Mouse (Mus musculus) neural tube, embryonic 11.5 days (tissue): ENCODE results near the gene Ccr10. TPM values are rescaled to one million over a fixed set of nuclear protein-coding genes. Genes with fewer than 3 reads are reported as not detected.
A peak's percentile ranks its signal among the peaks of the same experiment; 100 is the strongest.

Experiments used
- ATAC-seq: fragments of 200-750 bp; cut with Nextera tagmentation; 2 replicates; pipeline ENCODE4 v1.8.0; 2017; ENCODE audit warnings: moderate number of reproducible peaks, mild to moderate bottlenecking, moderate TSS enrichment, moderate library complexity; ENCODE audit not compliant: insufficient read depth, low FRiP score, low TSS enrichment
- DNase-seq: peaks from one replicate; pipeline ENCODE4 v3.0.0-alpha.2; 2015; ENCODE audit warnings: low spot score
- H3K27ac ChIP-seq: fragments of 300-500 bp; sonication (generic); 2 replicates; pipeline ENCODE4 v1.5.1; 2014; ENCODE audit warnings: low read depth, mild to moderate bottlenecking, low read length
- H3K27me3 ChIP-seq: fragments of 300-500 bp; sonication (generic); 2 replicates; pipeline ENCODE4 v1.6.1; 2014; ENCODE audit warnings: mild to moderate bottlenecking, low read length, mixed read lengths; ENCODE audit not compliant: control insufficient read depth, insufficient read depth
- H3K36me3 ChIP-seq: fragments of 300-500 bp; sonication (generic); 2 replicates; pipeline ENCODE4 v1.6.1; 2014; ENCODE audit warnings: mild to moderate bottlenecking, low read length, moderate library complexity, mixed read lengths; ENCODE audit not compliant: control insufficient read depth, insufficient read depth
- H3K4me1 ChIP-seq: fragments of 300-500 bp; sonication (generic); 2 replicates; pipeline ENCODE4 v1.6.1; 2014; ENCODE audit warnings: low read length, mixed read lengths; ENCODE audit not compliant: control insufficient read depth, insufficient read depth
- H3K4me2 ChIP-seq: fragments of 300-500 bp; sonication (generic); 2 replicates; pipeline ENCODE4 v1.6.1; 2014; ENCODE audit warnings: low read depth, mild to moderate bottlenecking, moderate library complexity
- H3K4me3 ChIP-seq: fragments of 300-500 bp; sonication (generic); 2 replicates; pipeline ENCODE4 v1.5.1; 2014; ENCODE audit warnings: low read depth, low read length
- H3K9ac ChIP-seq: fragments of 300-500 bp; sonication (generic); 2 replicates; pipeline ENCODE4 v1.6.1; 2014; ENCODE audit warnings: mild to moderate bottlenecking, low read length
- H3K9me3 ChIP-seq: fragments of 300-500 bp; sonication (generic); 2 replicates; pipeline ENCODE4 v1.6.1; 2016; ENCODE audit warnings: low read length; ENCODE audit not compliant: control insufficient read depth
- WGBS: fragments of 180-500 bp; shearing (Covaris S2); extraction: QIAGEN DNeasy Blood & Tissue Kit; methylation state at CpG from one replicate; pipeline ENCODE4 v1.1.7; 2014; 5-methylcytosine and 5-hydroxymethylcytosine counted together
- polyA plus RNA-seq: library from polyadenylated mRNA; unstranded; fragments of >200 nt; fragmentation: Nextera tagmentation; extraction: Ambion mirVana; gene quantifications from 2 replicates; pipeline ENCODE4 v1.2.1, GENCODE M21; 2014

The Ccr10 gene
- polyA plus RNA-seq, 1 experiment from 2014 or later, result 0.44 TPM

GRCm38 (mm10) chr11:101190913-101191907, 16.0 kb upstream of the Ccr10 start:
- 45% methylated on average over 17 of the region's 17 CpGs for WGBS
- Histone ChIP-seq H3K4me2 (no peak overlapping the region), H3K4me1 (peaks cover 13% of the 10 kb centered on the region), H3K9ac (no peak overlapping the region), H3K9me3 (no peaks in the 10 kb centered on the region), H3K36me3 (no peaks in the 10 kb centered on the region), H3K27me3 (no peaks in the 10 kb centered on the region), H3K27ac (peak overlapping the region; percentile 84; the same call in 1 of the 2 replicates), H3K4me3 (no peak overlapping the region)
- ATAC-seq (no peak), DNase-seq (no peak)

DNA sequence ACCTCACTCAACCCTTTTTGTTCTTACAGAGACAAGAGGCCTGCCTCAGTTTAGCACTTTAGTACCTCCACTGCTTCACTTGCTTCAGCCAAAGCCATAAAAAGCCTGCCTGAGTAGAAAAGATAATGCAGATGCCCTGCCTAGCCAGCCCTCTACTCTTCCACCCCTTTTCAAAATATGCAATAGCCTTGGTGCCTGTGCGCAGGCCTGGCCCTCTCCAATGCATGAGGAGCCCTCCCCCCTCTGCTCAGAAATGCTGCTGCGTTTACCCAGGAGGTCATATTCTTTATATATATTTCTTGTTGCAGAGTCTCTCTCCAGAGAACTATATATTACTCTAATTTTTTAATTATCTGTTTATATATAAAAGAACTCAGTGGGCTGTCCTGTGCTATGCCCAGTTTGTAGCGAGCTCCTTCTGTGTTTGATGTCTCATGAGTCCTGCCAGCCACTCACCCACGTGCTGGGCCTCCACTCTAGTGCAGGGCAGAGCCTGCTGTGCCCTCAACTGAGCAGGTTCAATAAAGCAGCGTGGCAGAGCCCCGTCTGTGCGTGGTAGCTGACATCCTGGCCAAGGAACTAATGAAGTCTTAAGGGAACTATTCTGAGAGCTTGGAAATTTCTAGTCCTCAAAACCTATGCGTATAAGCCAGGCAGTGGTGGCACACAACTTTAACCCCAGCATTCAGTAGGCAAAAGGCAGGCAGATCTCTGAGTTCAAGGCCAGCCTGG, 15.1 kb upstream of the Ccr10 start:
- no peak for ATAC-seq
- peak overlapping the region; percentile 38; the same call in 1 of the 2 replicates for H3K9ac ChIP-seq
- H3K36me3 ChIP-seq, result no peaks in the 10 kb centered on the region
- H3K27ac ChIP-seq, result peak overlapping the region; percentile 84
- H3K27me3 ChIP-seq, result no peaks in the 10 kb centered on the region
- H3K4me1 ChIP-seq, result peaks cover 13% of the 10 kb centered on the region
- H3K4me3 ChIP-seq, result no peak overlapping the region
- DNase-seq, result no peak
- H3K9me3 ChIP-seq, result no peaks in the 10 kb centered on the region
- H3K4me2 ChIP-seq, result no peak overlapping the region
- WGBS, result 33% methylated on average over 8 of the region's 8 CpGs

DNA sequence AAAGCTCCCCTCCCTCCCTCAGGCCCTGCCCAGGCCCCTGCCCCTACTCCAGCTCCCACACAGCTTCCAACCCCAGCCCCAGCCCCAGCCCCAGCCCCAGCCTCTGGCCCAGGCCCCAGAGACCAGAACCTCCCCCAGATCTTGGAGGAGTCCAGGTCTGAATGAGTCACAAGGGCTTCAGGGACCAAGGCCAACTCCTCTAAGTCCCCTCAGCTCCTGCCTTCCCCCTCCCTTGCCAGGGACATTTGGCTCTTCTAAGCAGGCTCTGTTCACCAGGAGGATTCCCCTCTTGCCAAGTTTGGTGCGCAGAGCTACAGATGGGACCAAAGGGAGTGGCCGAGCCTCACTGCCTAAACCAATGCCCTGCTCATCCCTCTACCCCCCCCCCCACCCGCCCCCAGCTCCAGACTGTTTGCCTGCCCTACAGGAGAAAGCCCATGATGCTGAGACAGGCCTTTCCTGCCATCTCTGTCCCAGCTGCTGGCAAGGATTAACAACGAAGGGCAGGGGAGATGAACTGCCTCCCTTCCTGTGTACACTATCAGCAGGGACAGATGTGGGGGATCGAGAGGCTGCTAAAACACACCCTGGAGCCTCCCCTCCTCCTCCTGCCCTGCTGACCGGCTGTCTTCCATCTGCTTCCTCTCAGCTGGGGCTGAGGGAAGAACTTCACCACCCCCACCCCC, 14.4 kb upstream of the Ccr10 start:
- 4% methylated on average over 6 of the region's 6 CpGs for WGBS
- peak; percentile 38; the same call in 1 of the 2 replicates for ATAC-seq
- H3K4me3 ChIP-seq, result no peak overlapping the region

GRCm38 (mm10) chr11:101188166-101188805, 13.0 kb upstream of the Ccr10 start:
- peaks cover 13% of the 10 kb centered on the region for H3K4me1 ChIP-seq
- ATAC-seq (no peak), DNase-seq (no peak)
- no peak overlapping the region for H3K4me2 ChIP-seq
- H3K27me3 ChIP-seq, result no peaks in the 10 kb centered on the region
- no peak overlapping the region for H3K4me3 ChIP-seq
- H3K27ac ChIP-seq, result no peak overlapping the region
- H3K9ac ChIP-seq, result no peak overlapping the region
- no peaks in the 10 kb centered on the region for H3K9me3 ChIP-seq
- H3K36me3 ChIP-seq, result no peaks in the 10 kb centered on the region
- WGBS, result 87% methylated on average over 11 of the region's 11 CpGs

More for the DNA sequence above, 14.4 kb upstream of the Ccr10 start:
- H3K27ac ChIP-seq, result peak overlapping the region; percentile 84
- no peaks in the 10 kb centered on the region for H3K27me3 ChIP-seq
- peaks cover 13% of the 10 kb centered on the region for H3K4me1 ChIP-seq
- H3K36me3 ChIP-seq, result no peaks in the 10 kb centered on the region
- no peaks in the 10 kb centered on the region for H3K9me3 ChIP-seq
- H3K9ac ChIP-seq, result peak overlapping the region; percentile 38; the same call in 1 of the 2 replicates
- DNase-seq, result peak; percentile 71
- H3K4me2 ChIP-seq, result no peak overlapping the region

- ATAC-seq, result no peak
- H3K9me3 ChIP-seq, result no peaks in the 10 kb centered on the region
- no peak overlapping the region for H3K27ac ChIP-seq
- peaks cover 13% of the 10 kb centered on the region for H3K4me1 ChIP-seq
- H3K36me3 ChIP-seq, result no peaks in the 10 kb centered on the region
- no peak overlapping the region for H3K4me3 ChIP-seq
- no peak overlapping the region for H3K4me2 ChIP-seq
- H3K9ac ChIP-seq, result no peak overlapping the region
- 95% methylated on average over 5 of the region's 5 CpGs for WGBS
- DNase-seq, result no peak
- H3K27me3 ChIP-seq, result no peaks in the 10 kb centered on the region
These were observed 12.3 kb upstream of the Ccr10 start for GRCm38 (mm10) chr11:101187541-101187940.

DNA sequence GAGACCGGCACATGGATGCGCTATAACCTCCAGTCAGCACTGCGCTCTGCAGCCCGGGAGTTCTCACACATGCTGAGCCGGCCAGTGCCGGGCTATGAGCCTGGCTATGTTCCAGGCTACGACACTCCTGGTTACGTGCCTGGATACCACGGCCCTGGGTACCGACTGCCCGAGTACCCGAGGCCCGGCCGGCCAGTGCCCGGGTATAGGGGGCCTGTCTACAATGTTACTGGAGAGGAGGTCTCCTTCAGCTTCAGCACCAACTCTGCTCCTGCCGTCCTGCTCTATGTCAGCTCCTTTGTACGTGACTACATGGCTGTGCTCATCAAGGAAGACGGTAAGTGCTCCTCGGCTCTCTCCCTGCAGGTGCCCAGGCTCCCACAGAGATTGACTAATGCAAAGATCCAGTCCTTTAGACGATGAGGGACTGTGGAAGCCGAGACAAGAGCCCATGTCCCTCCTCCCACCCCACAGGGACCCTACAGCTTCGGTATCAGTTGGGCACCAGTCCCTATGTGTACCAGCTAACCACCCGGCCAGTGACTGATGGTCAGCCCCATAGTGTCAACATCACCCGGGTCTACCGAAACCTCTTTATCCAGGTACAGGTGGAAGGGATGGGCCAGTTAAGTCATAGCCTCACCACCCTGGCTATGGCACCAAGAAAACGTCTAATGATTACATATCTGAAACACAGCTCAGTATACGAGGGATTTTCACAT, 11.4 kb upstream of the Ccr10 start:
- H3K4me2 ChIP-seq, result no peak overlapping the region
- H3K4me1 ChIP-seq, result peaks cover 13% of the 10 kb centered on the region
- ATAC-seq, result no peak
- H3K27ac ChIP-seq, result no peak overlapping the region
- H3K4me3 ChIP-seq, result no peak overlapping the region
- no peak overlapping the region for H3K9ac ChIP-seq
- WGBS, result 85% methylated on average over 27 of the region's 27 CpGs
- DNase-seq, result no peak
- no peaks in the 10 kb centered on the region for H3K27me3 ChIP-seq
- H3K9me3 ChIP-seq, result no peaks in the 10 kb centered on the region
- H3K36me3 ChIP-seq, result no peaks in the 10 kb centered on the region

DNA sequence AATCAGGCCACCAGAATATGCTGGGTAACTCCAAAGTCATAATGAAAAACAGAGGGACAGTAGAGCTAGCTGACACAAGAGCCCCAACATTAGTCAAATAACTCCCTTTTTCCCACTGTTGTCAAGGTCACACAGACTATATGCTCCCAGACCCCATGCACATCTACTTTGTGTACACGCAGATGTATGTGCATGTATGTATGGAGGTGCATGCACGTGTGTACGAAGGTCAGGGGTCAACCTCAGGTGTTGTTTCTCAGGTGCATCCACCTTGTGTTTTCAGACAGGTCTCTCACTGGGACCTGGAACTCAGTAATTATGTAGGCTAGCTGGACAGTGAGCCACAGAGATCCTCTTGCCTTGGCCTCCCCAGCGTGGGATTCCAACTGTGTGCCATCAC, 10.2 kb upstream of the Ccr10 start:
- DNase-seq (no peak), ATAC-seq (no peak)
- H3K4me2 ChIP-seq, result no peak overlapping the region
- H3K4me3 ChIP-seq, result no peak overlapping the region
- peaks cover 13% of the 10 kb centered on the region for H3K4me1 ChIP-seq
- H3K9me3 ChIP-seq, result no peaks in the 10 kb centered on the region
- WGBS, result 95% methylated on average over 4 of the region's 4 CpGs
- no peak overlapping the region for H3K27ac ChIP-seq
- H3K9ac ChIP-seq, result no peak overlapping the region
- no peaks in the 10 kb centered on the region for H3K36me3 ChIP-seq
- H3K27me3 ChIP-seq, result no peaks in the 10 kb centered on the region
